Mouse (Mus musculus) heart, adult 9 months (tissue): ENCODE measurements around the gene Celf2.
A peak's percentile ranks its signal among the peaks of the same experiment; 100 is the strongest.

Experiments
- DNase-seq, 2 experiments: peaks; one replicate each; pipeline ENCODE4 v3.0.0; 2022; ENCODE audit warnings: low spot score in 2 of 2

Celf2 gene

GRCm38 (mm10) chr2:6872131-6872893 is 637.1 kb downstream of the Celf2 start:
- peak; percentile 45 to 58 for DNase-seq

GRCm38 (mm10) chr2:6871281-6872130 is 637.9 kb downstream of the Celf2 start:
- peak in 1 of 2 experiments; percentile 33 for DNase-seq

GRCm38 (mm10) chr2:6869956-6870710 is 639.2 kb downstream of the Celf2 start:
- peak; percentile 28 to 49 for DNase-seq

DNA sequence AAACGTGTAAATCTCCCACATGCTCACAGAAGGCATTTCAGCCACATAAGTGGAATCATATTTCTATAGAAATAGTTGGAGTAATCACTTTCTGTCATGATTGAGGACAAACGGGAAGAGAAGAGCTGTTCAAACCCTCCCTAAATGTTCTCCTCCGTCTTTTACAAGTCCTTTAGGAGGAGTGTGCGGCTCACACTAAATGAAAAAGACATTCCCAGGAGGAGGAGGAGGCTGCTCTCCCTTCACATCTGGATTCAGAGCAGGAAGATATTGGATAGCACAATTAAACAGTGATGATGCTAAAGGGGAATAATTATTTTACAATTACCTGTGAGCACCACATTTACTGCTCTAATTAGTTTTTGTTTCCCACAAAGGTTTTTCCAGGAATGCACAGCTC is 642.1 kb downstream of the Celf2 start:
- no peak for DNase-seq

DNA sequence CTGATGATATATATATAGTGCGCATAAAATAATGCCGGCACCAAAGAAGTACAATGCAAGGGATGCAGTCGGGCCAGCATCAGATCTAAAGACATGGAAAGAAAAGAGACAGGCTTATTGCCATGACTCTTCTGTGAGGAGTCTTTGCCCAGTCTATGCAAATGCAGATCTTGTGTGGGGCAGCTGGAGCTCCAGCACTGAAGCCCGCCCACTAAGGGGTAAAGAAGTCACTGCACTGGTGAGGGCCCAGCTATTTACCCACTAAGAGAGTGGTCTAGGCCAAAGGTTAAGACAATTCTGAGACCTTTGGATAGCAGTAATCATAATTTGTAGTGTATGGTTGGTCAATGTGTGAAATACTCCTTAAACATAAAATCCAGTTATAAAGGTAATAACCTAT is 643.6 kb downstream of the Celf2 start:
- DNase-seq: no peak

DNA sequence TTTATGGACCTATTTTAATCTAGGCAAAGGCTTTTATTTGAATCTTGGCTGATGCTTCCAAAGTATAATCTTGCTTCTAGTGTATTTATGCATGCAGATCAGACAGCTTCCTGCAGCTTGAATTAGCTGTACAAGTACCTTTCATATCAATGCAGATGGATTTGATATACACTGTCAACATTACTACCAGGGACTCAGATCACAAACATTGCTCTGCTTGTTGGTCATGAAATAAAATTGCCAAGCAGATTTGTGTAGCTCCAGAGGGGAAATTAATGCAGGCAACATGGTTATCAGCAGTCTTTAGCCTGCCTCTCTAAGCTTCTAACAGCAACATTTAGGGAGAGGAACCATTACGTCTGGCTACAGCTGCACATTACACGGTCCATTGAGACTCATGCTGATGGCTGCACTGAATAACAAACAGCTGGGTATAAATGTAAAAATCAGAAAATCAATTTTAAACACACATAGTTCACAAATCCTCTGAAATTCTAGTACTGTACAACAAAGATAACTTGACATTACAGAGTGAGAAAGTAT is 659.2 kb downstream of the Celf2 start:
- no peak for DNase-seq

DNA sequence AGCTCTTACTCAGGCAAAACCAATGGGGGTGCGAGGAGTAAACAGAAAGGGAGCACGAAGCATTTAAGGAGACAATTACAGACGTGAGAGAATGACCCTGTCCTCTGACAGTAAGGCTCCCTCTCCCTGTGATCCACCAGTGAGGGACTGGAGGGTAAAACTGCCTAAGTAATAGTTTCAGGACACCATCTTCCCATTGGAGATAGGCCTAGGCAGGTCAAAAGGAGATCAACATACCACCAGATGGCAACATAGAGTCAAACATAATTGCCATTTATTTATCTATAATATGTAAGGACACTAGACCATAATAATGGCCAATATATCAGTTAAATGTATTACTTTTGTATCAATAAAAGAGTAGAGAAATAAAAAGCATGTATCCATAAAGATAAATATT is 660.0 kb downstream of the Celf2 start:
- no peak for DNase-seq

DNA sequence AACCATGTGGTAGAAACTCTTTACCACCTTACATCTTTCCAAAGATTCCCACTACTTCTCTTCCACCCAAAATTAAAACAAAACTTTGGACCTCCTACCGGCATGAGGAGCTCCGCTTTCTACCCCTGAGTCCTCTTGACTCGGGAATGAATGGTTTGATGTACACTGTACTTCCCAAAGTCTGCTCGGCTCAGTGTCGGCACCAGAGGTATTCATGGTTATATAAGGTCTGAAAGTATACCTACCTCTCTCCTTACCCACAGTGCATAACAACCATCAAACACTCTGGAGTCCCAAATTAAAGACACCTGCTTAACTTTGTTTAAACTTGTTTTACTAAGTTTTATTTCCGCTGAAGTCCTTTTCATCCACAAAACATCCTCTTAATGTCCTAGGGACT is 679.3 kb downstream of the Celf2 start:
- DNase-seq: no peak

DNA sequence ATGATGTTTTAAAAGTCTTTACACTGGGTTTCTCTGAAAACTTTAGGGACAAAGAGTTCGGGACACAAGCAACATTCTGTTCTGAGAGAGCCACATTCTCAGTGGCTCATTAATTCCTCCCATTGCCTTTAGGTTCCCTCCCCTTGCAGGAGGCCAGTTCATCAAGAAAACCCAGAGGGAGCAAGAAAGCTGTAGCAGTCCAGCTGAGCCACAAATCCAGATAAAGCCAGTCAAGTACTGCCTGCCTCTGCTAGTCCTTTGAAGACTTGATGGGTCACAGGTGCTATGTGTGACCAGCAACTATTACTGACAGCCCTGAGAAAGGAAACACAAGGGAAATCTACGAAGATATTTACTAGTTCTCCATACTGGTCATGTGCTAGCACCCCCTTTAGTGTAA is 681.8 kb downstream of the Celf2 start:
- peak; percentile 47 to 56 for DNase-seq

DNA sequence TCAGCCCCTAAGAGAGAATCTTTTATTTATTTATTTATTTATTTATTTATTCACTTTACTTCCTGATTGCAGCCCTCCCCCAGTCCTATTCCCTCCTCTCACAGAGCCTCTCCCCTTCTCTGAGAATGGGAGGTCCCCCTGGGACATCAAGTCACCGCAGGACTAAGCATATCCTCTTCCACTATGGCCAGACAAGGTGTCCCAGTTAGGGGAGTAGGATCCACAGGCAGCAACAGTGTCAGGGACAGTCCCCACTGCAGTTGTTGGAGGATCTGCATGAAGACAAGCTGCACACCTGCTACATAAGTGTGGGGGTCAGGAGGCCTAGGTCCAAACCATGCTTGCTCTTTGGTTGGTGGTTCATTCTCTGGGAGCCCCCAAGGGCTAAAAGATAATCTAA is 686.3 kb downstream of the Celf2 start:
- no peak for DNase-seq

DNA sequence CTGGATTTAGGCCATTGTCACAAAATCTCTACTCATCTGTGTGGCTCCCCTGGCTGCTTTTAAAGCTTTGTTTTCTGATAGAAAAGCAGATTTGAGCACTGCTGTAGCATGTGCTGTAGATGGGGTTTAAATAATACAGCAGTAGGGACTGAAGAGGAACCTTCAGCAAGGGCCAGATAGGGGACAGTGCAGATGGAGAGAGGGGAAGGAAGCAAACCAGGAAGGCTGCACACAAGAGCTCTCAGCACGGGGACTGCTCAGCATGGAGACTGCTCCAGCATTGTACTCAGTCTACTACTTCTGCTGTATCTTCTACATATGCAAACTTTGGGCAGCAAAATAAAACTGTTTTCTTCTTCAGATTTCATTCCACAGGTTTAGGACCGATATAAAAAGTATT is 687.8 kb downstream of the Celf2 start:
- DNase-seq: no peak

DNA sequence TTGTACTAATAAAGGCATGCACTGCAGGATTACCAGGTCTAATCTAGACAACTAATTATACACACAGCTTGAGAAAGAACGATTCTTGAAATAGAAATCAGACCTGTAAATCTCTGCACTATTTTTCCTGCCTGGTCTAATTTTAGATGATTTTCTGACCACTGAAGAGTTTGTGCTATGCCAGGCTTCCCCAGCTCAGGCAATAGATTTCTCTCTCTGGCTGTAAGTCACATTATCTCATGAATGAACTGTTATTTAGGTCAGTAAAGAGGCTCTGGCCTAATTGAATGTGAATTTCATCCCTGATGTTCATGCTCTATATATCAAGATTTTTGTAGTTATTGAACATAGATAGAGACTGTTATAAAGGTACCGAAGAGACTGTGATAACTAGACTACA is 694.1 kb downstream of the Celf2 start:
- DNase-seq: no peak

- no peak for DNase-seq
Observed at GRCm38 (mm10) chr2:6808736-6809135, 700.6 kb downstream of the Celf2 start.

- DNase-seq: no peak
Observed at GRCm38 (mm10) chr2:6796754-6797153, 712.6 kb downstream of the Celf2 start.

GRCm38 (mm10) chr2:6795995-6796588 is 713.3 kb downstream of the Celf2 start:
- DNase-seq: no peak

GRCm38 (mm10) chr2:6794858-6795257 is 714.5 kb downstream of the Celf2 start:
- DNase-seq: no peak

- DNase-seq: no peak
Observed at GRCm38 (mm10) chr2:6790876-6791275, 718.5 kb downstream of the Celf2 start.

DNA sequence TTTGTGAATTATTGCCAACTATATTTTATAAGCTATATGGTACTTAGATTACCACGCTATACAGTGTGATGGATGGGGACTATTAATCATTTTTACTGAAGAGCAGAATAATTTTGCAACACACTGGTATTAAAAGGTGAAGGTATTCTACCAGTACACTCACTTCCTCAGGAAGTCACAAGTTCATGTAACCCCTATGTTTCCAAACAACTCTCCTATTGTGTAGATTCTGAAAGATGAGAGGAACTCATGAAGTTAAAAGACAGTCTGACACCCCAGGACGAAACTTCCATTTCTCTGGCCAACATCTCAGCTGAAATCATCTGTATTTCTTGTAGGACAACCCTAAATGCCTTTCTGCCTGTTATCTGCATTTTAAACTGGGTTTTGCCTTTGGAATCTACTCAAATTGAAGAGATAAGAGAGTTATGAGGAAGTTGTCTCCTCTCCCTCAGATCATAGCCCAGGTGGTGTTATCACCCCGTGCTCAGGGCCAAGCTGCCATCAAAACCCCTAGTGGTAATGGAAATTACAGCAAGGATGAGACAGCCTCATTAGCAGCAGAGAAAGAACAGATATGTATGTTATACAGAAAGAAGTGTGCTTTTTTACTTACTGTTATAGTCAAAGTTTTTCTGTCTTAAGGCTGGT is 722.7 kb downstream of the Celf2 start:
- DNase-seq: no peak

DNA sequence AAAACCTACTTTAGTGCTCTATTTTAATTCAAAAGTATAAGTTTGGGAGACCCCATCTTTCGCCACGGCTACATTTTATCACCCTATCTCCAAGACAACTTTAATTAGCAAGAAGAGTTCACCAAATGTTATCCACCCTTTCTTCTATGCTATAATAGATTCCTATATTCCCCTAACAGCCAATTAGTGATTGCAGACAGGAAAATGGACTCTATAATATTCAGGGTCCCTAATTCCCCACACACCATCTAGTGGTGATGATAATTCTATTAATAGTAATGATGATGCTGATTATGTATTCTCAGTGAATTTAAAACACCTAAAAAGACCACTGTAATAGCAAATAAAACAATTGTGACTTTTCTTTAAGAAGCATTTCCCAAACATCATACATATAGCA is 739.1 kb downstream of the Celf2 start:
- no peak for DNase-seq

GRCm38 (mm10) chr2:6762381-6762780 is 747.0 kb downstream of the Celf2 start:
- no peak for DNase-seq

GRCm38 (mm10) chr2:6743173-6743572 is 766.2 kb downstream of the Celf2 start:
- no peak for DNase-seq
